Comparison of ENCODE assay signal across 8 mouse cellular contexts in genomic region chr4:118290416-118291030, GRCm38 (mm10). TPM values are rescaled to one million over a fixed set of nuclear protein-coding genes. Genes with fewer than 3 reads are reported as not detected.
DNase-seq lines count a peak whose midpoint lies in the region; ATAC-seq and TF ChIP-seq lines count a peak whose summit lies in the region.

No protein-coding gene starts in this region.

- H3K27me3 ChIP-seq in cerebellum, adult 2 months (ENCODE audit: control insufficient read depth, insufficient read depth, low read length), result no peaks in the 10 kb centered on the region
- H3K27me3 ChIP-seq in limb, embryonic 10.5 days (ENCODE audit: low read depth, poor library complexity, severe bottlenecking), result peaks cover 7% of the 10 kb centered on the region; the same call in 1 of the 2 replicates
- H3K27me3 ChIP-seq in midbrain, embryonic 16.5 days (ENCODE audit: control insufficient read depth, insufficient read depth, low read depth, low read length), result no peaks in the 10 kb centered on the region

- H3K4me2 ChIP-seq in midbrain, embryonic 16.5 days (ENCODE audit: low read length), result peak overlapping the region; percentile 91

- H3K9me3 ChIP-seq in limb, embryonic 10.5 days (replicated peaks), result no peaks in the 10 kb centered on the region
- no peaks in the 10 kb centered on the region for H3K9me3 ChIP-seq in midbrain, embryonic 16.5 days (replicated peaks; ENCODE audit: control insufficient read depth, low read length, poor library complexity, severe bottlenecking)

- peak overlapping the region; percentile 14 for H3K4me3 ChIP-seq in cerebellum, adult 2 months (replicated peaks; ENCODE audit: insufficient read depth, low read depth, low read length)
- peak overlapping the region; percentile 97 for H3K4me3 ChIP-seq in limb, embryonic 10.5 days
- H3K4me3 ChIP-seq in midbrain, embryonic 16.5 days (ENCODE audit: low read depth, low read length), result peak overlapping the region; percentile 80

- TF ChIP-seq POLR2A in cerebellum, adult 2 months (IDR thresholded peaks at IDR 0.05; ENCODE audit: borderline replicate concordance, insufficient read depth, low read length), result no peak

- WGBS in cerebellum, adult 2 months, result under 1% methylated on average over 74 of the region's 84 CpGs
- WGBS in limb, embryonic 10.5 days, result under 1% methylated on average over 84 of the region's 84 CpGs
- WGBS in midbrain, embryonic 16.5 days, result under 1% methylated on average over 71 of the region's 84 CpGs

- H3K9ac ChIP-seq in midbrain, embryonic 16.5 days (ENCODE audit: low read depth, low read length), result peak overlapping the region; percentile 93

- peak; percentile 29 for ATAC-seq in midbrain, embryonic 16.5 days

- no peak overlapping the region for H3K27ac ChIP-seq in cerebellum, adult 2 months (ENCODE audit: insufficient read depth, low read length)
- H3K27ac ChIP-seq in limb, embryonic 10.5 days, result peak overlapping the region; percentile 98
- H3K27ac ChIP-seq in midbrain, embryonic 16.5 days (ENCODE audit: low read length), result peak overlapping the region; percentile 89

- H3K4me1 ChIP-seq in cerebellum, adult 2 months (ENCODE audit: control insufficient read depth, insufficient read depth, low read length), result no peaks in the 10 kb centered on the region
- H3K4me1 ChIP-seq in limb, embryonic 10.5 days, result peaks cover 49% of the 10 kb centered on the region
- peaks cover 28% of the 10 kb centered on the region for H3K4me1 ChIP-seq in midbrain, embryonic 16.5 days (ENCODE audit: control insufficient read depth, insufficient read depth, low read length)

- intact Hi-C loops in heart, postnatal 36 days (cut with DNase I), result loop anchor here (10.0 kb wide), 1 partner anchor 456 kb away; the partner anchor contains the start of gene Slc6a9

- H3K36me3 ChIP-seq in limb, embryonic 10.5 days, result peaks cover 35% of the 10 kb centered on the region
- no peaks in the 10 kb centered on the region for H3K36me3 ChIP-seq in midbrain, embryonic 16.5 days (ENCODE audit: control insufficient read depth, insufficient read depth, low read length)

- peak in 1 of 2 experiments; percentile 43 for DNase-seq in cerebellum, adult 2 months
- no peak for DNase-seq in cerebellum, adult 9-11 months
- DNase-seq in CD4-positive helper T cell, adult 2 months (ENCODE audit: low read depth, low spot score), result peak; percentile 19
- DNase-seq in embryo, embryonic 9.5 days (ENCODE audit: extremely low spot score), result peak; percentile 67
- DNase-seq in heart, postnatal 36 days, result peak; percentile 44 to 47
- peak; percentile 78 for DNase-seq in limb, embryonic 10.5 days (ENCODE audit: low spot score)
- DNase-seq in thymus, postnatal 25 days, result peak; percentile 63

- TF ChIP-seq CTCF in cerebellum, adult 2 months (IDR thresholded peaks at IDR 0.05; ENCODE audit: borderline replicate concordance, insufficient read depth, low read depth, low read length), result no peak

RNA-seq across cellular contexts. Expression of gene Ptprf, which starts 0.7 kb away (rescaled TPM):
- 24.5 and 26.9 TPM in 2 replicates for polyA plus RNA-seq in cerebellum, adult 2 months (2012; rRNA removed)
- 1 to 10 TPM; 7.5 to 9.2 TPM for total RNA-seq in heart, postnatal 36 days (2021)
- 67.5 and 77.3 TPM in 2 replicates for polyA plus RNA-seq in limb, embryonic 10.5 days (2016; fragmentation: Nextera tagmentation; extraction: Ambion mirVana)
- 78.9 and 85.5 TPM in 2 replicates for polyA plus RNA-seq in midbrain, embryonic 16.5 days (2015; fragmentation: Nextera tagmentation; extraction: Ambion mirVana)

Comparison
In these comparisons a context has a peak if more than half of its experiments do, and no peak if none do; other contexts are left out.
1. H3K4me3 ChIP-seq: peak in every context shown above with its lines; median percentile 97 in limb, embryonic 10.5 days; 80 in midbrain, embryonic 16.5 days; 14 in cerebellum, adult 2 months.